Mouse (Mus musculus) T-cell, adult 66 days (primary cell): ENCODE data around the gene Tssk4. TPM values are rescaled to one million over a fixed set of nuclear protein-coding genes. Genes with fewer than 3 reads are reported as not detected.

Experiments
- total RNA-seq, 2 experiments: library from RNA; stranded (reverse); gene quantifications; 3 replicates in 1 of 2; 4 replicates in 1 of 2; pipeline ENCODE4 v1.2.4; 2023

Tssk4 gene
- 1 to 10 TPM; 4.1 to 5.9 TPM for total RNA-seq

DNA sequence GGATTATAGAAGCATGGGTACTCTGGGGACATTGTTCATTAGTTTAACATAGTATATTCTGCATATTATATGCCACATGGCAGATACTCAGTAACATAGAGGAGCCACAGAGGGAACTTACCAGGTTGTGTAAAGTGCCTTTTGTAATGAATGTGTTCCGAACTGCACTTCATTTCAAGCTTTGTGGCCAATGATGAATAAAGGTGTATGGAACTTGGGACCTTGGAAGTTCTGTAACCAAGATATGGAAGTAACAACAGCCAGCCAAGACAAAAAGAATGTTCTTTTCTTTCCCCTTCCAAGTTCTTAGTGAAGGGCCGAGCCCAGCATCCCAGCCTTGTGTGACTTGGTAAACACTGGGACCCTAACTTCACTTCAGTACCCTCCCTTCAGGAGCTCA, at the start of gene Tssk4:
TSS of gene Tssk4 (plus strand) at position 301 of the 400 bp plus-strand sequence.

DNA sequence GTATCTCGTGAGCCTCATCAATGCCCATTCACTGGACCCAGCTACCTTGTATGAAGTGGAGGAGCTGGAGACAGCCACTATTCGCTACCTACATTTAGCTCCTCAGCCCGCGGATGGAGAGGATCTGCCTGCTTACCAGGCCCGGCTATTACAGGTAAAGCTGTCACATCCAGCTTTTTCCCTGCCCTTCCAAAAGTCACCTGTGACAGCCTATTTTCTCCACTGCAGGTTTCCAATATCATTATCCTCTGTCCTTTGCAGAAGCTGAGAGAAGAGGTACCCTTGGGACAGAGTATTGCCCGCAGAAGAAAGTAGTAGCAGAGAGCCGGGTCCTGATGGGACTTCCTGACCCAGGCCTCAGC, 46.7 kb upstream of the Tssk4 start, which contains the start of gene Irf9:
TSS of gene Irf9 (plus strand) at position 301 of the 362 bp plus-strand sequence.

DNA sequence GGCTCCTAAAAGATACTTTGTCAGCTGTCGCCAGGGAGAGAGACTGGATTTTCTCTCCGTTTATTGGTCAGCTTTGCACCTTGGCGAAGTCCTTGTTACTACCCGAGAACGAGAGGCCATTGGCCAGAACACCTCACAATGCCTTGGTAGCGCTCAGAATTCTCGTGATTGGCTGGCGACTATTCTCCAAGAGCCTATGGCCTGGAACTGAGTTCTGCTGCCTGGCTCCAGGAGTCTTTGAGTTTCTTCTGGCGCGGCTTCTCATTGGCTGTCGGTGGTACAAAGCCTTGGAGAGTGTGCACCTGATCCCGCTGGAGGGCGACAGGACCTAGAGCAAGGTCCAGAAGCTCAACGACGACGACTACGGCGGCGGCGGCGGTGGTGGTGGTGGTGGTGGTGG, 32.2 kb upstream of the Tssk4 start, which contains the start of gene Rec8:
TSS of gene Rec8 (plus strand) at position 216 of the 400 bp plus-strand sequence.

DNA sequence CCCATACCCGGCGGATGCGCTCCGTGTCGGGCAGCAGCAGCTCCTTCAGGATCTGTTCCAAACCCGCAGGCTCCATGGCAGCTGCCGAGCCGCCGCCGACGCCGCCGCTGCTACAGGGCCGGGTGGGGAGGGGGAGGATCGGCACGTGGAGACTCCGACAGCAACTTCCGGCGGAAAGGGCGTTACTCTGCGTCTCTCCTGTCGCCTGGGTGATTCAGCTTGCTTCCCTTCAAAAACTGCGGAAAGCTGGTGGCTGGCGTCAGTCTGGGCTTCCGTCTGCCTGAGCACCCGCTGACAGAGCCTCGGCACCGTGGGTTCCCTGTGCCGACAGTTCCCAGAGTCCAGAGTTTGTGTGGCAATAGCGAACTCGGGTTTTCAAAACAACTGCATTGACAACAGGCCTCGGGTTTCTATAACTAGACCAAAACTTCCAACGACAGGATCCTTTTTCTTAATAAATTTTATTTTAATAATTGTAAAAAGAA, 14.4 kb upstream of the Tssk4 start, which contains the start of gene Ipo4:
TSS of gene Ipo4 (minus strand) at position 435 of the 485 bp plus-strand sequence.

DNA sequence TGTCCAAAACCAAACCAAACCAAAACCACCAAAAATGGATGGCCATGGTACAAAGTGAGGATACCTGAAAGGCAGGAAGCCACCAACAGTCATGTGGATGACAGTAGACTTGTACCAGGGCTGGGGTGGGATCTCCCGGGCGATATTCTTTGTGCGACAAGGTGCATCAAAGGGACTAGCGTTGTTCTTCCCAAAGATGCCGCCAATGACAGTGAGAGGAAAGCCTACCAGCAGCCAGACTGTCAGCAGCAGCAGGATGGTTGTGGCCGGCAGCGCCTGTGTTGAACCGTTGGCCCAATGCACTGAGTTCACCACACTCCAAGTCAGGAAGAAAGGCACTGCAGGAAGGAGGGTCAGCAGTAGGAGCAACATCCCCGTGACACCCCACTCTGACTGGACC, 12.2 kb upstream of the Tssk4 start, which contains the start of gene Gm49378:
TSS of gene Gm49378 (minus strand) at position 101 of the 400 bp plus-strand sequence.

DNA sequence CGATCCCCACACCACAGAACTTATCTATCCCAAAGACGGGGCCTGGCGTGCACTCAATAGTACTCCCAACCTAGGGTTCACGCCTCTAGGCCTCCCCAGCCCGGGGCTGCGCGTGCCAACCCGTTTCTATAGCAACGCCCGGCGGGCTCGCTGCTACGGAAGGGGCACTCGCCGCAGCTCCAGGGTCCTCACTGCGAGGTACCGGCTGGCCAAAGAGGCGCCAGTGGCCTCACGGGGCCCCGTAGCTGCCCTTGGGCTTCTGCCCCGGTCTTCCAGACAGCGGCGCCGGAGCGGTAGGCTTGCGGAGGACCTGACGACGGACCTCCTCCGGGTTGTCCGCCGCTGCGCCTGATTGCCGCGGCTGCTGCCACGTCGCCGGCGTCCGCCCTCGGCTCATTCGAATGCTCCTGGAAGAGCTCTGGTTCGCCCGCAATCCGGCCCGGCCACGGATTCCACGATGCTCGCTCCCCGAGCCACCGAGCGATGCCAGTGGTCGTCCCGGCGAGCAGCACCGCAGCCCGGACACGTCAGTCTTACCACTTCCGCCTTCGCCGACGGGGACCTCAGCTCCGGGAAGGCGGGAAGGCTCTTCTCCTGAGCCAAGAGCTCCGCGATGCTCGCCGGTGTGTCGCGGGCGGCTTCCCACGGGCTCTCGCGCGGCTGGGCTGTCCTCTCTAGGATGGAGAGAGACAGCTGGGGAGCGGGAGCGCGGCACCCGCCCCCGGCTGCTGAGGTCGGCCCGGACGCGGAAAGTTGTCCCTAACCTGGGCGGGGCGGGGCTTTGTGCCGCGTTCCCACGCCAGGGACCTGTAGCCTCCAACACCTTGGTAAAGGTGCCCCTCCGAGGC, 6.7 kb upstream of the Tssk4 start, which contains the start of gene Tm9sf1:
TSS of gene Tm9sf1 (minus strand) at position 747 of the 848 bp plus-strand sequence.

DNA sequence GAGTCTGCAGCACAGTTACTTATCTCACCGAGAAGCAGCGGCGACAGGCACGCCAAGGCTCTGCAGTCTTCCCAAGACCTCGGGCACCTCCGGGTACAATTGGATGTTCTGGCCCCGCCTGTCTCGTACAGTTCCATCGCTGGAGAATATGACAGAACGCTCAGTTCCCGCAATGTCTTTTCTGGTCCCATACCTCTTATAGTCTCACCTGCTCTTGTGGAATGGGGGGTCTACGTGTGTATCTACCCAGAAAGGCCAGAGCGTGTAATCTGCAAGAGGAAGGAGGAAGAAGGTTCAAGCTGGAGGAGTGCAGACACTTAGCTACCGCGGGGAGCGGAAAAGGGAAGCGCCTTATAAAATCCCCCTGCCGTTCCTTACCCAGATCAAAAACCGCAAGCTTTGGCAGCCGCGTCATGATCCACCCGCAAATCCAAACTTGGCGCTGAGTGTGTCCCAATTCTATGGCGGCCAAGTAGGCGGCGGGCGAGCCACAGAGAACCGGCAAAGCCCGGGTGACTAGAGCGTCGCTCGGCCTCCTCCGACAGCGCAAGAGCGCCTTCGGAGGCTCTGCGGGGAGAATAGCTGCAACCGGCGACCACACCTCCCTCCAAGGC, 10.1 kb downstream of the Tssk4 start, which contains the start of gene Mdp1:
TSS of gene Mdp1 (minus strand) at position 549 of the 614 bp plus-strand sequence.

DNA sequence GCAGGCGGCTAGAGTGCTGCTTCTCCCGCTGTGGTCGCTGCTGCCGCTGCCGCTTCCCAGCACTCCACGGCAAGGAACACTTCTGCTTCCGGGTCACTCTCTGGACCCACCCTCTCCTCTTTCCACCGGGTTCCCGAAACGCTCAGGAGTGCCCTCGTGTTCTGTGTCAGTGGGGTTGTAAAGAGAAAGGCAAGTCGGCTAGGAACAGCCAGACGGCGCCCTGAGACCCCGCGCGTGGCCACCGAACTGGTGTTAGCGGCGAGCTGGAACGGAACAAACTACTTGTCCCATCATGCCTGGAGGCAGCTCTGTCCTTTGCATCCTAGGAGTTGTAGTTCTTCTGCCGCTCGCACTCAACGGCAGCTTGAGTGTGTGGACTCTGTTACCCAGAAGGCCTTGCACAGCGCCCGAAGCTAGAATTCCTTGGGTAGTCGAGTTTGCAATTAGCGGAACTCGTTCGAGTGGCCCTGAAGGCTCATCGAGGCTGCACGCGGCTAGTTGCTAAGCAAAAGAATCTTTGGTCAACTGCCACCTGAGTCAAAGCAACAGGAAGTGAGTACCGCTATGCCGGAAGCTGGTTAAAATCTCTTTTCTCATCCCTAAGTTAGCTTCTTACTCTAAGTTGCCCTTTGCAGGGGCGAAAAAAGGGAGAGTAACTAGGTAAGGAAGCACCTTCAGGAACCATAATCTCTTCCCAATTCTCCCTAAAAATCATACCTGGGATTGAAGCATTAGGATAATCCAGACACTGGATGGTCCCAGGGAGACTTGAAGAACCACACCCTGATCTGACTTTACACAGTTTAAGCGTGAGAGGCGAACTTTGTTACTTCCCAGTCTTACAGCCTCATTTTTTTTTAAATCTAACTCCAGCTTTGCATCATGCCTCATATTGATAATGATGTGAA, 22.1 kb downstream of the Tssk4 start, which contains the start of the genes Gmpr2 and Nedd8:
TSS of gene Gmpr2 (plus strand) at position 109 of the 908 bp plus-strand sequence.
TSS of gene Nedd8 (minus strand) at position 292 of the 908 bp plus-strand sequence.

DNA sequence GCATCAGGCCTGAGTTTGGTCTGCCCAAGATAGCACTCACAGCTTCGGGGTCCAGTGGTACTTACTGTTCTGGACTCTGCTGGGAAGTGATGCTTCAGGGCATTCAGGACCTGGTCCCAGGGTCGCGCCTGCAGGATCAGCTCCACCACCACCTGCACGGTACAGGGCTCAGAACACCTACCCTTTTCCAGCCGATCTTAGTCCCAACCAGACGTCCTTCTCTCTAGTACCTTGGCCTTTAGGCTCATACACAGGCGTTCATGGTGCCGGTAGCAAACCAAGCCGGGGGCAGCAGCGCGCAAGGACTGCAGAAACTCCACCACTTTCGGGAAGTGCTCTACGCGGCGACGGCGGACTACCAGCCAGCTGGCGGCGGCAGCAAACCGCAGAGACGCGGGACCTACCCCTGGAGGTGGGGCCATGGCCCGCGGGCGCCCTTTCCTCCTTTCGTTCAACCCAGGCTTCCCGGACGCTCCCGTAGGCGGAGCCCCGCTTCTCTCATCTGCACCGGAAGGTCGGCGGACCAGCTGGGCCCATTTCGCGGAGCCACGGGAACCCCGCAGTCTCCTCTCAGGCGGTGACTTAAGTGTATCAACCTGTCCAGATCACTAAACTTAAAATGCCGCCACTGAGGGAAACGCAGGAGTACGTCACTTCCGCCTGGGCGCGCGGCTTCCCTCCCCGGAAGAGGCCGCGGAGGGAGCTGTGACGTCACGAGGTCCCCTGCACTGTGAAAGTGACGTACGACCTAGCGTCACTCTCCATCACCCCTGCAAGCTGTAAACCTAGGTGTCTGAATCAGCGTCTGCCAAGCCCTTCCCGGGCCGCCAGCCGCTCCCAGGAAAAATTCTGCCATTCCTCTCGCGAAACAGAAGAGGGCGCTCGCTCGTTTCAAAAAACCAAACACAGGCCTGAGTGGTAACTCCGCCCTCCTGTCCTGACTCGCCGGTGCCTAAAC, 31.5 kb downstream of the Tssk4 start, which contains the start of gene Tinf2:
TSS of gene Tinf2 (minus strand) at position 661 of the 958 bp plus-strand sequence.

Other genes with a start within 250 kb of the Tssk4 start
- 10 to 100 TPM; 23.0 to 26.3 TPM for gene Dhrs4, start 171.4 kb upstream of the Tssk4 start, total RNA-seq
- gene Carmil3, start 159.5 kb upstream of the Tssk4 start, total RNA-seq = under 1 TPM; 0.64 to 0.68 TPM
- gene Cpne6, start 139.7 kb upstream of the Tssk4 start, total RNA-seq = not detected
- not detected for gene Nrl, start 125.2 kb upstream of the Tssk4 start, total RNA-seq
- gene Pck2, start 109.9 kb upstream of the Tssk4 start, total RNA-seq = 10 to 100 TPM; 12.3 to 20.4 TPM
- gene Dcaf11, start 90.2 kb upstream of the Tssk4 start, total RNA-seq = 10 to 100 TPM; 73.6 to 74.9 TPM
- gene A730061H03Rik, start 89.8 kb upstream of the Tssk4 start, total RNA-seq = 1 to 10 TPM; 4.9 to 6.6 TPM
- not detected for gene Fitm1, start 74.6 kb upstream of the Tssk4 start, total RNA-seq
- 100 to 1,000 TPM; 310 to 383 TPM for gene Psme1, start 72.1 kb upstream of the Tssk4 start, total RNA-seq
- gene Emc9, start 64.9 kb upstream of the Tssk4 start, total RNA-seq = 10 to 100 TPM; 23.4 to 24.2 TPM
- gene Psme2, start 59.1 kb upstream of the Tssk4 start, total RNA-seq = 100 to 1,000 TPM; 462 to 464 TPM
- gene Rnf31, start 58.5 kb upstream of the Tssk4 start, total RNA-seq = 100 to 1,000 TPM; 112 to 116 TPM
- gene Irf9, start 46.6 kb upstream of the Tssk4 start, total RNA-seq = 100 to 1,000 TPM; 104 to 137 TPM
- gene Rec8, start 32.1 kb upstream of the Tssk4 start, total RNA-seq = 1 to 10 TPM in 1 of 2 experiments, not detected in 1; 1.3 TPM
- gene Ipo4, start 14.2 kb upstream of the Tssk4 start, total RNA-seq = 10 to 100 TPM; 70.5 to 88.4 TPM
- 1 to 10 TPM; 4.0 to 4.6 TPM for gene Gm49378, start 12.3 kb upstream of the Tssk4 start, total RNA-seq
- 10 to 100 TPM; 43.9 to 52.9 TPM for gene Tm9sf1, start 6.4 kb upstream of the Tssk4 start, total RNA-seq
- gene Mdp1, start 10.3 kb downstream of the Tssk4 start, total RNA-seq = 10 to 100 TPM; 44.5 to 56.7 TPM
- gene Gmpr2, start 21.8 kb downstream of the Tssk4 start, total RNA-seq = 10 to 100 TPM; 19.3 to 25.8 TPM
- 100 to 1,000 TPM; 182 to 187 TPM for gene Nedd8, start 21.9 kb downstream of the Tssk4 start, total RNA-seq
- gene Tinf2, start 31.6 kb downstream of the Tssk4 start, total RNA-seq = 100 to 1,000 TPM in 1 of 2 experiments, 10 to 100 TPM in 1; 94.4 to 113 TPM
- 1 to 10 TPM; 4.4 to 4.9 TPM for gene Tgm1, start 63.7 kb downstream of the Tssk4 start, total RNA-seq
- gene Rabggta, start 72.1 kb downstream of the Tssk4 start, total RNA-seq = 100 to 1,000 TPM in 1 of 2 experiments, 10 to 100 TPM in 1; 82.0 to 104 TPM
- 10 to 100 TPM; 16.5 to 19.4 TPM for gene Dhrs1, start 95.5 kb downstream of the Tssk4 start, total RNA-seq
- gene Nop9, start 95.5 kb downstream of the Tssk4 start, total RNA-seq = 10 to 100 TPM; 31.3 to 38.2 TPM
- gene Cideb, start 108.3 kb downstream of the Tssk4 start, total RNA-seq = not detected
- 1 to 10 TPM; 1.4 to 1.5 TPM for gene Ltb4r2, start 111.2 kb downstream of the Tssk4 start, total RNA-seq
- gene Ltb4r1, start 115.8 kb downstream of the Tssk4 start, total RNA-seq = under 1 TPM; 0.52 to 0.95 TPM
- gene Adcy4, start 133.9 kb downstream of the Tssk4 start, total RNA-seq = 1 to 10 TPM in 1 of 2 experiments, under 1 TPM in 1; 0.15 to 1.0 TPM
- gene Ripk3, start 138.7 kb downstream of the Tssk4 start, total RNA-seq = 10 to 100 TPM; 55.9 to 66.9 TPM
- gene Nfatc4, start 173.0 kb downstream of the Tssk4 start, total RNA-seq = not detected
- gene Nynrin, start 203.8 kb downstream of the Tssk4 start, total RNA-seq = 1 to 10 TPM; 1.1 to 6.0 TPM
- not detected for gene Cbln3, start 234.2 kb downstream of the Tssk4 start, total RNA-seq
- gene Khnyn, start 234.8 kb downstream of the Tssk4 start, total RNA-seq = 10 to 100 TPM; 68.1 to 75.9 TPM